7 mouse cellular contexts compared by ENCODE assay signal in the genomic region with DNA sequence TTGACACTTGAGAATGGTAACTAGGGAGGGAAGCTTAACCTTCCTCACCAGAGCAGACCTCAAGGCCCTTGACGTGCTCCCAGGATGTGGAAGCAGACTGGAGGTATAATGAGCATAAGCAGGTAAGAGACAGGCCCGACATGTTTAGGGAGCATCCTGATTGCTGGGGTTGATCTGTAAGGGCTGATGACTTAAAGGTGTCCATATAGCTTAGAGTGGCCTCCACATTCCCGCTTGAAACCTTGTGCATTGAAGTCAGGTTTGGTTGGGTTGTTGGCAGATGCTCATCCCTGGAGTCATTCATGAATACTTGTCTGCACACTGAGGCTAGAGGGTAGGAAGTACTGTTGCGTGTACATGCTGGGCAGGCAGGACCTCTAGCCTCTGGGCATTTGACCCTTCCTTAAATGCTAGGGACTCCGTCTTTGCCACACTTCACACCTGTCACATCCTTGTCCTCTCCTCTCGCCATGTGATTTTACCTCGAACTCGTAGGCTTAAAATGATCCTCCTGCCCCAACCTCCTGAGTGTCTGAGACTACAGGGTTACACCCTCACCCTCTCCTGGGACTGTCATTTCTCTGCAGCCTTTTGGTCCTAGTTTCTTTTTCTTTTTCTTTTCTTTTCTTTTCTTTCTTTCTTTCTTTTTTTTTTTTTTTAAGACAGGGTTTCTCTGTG. TPM values are rescaled to one million over a fixed set of nuclear protein-coding genes. Genes with fewer than 3 reads are reported as not detected.
DNase-seq lines count a peak whose midpoint lies in the region; ATAC-seq and TF ChIP-seq lines count a peak whose summit lies in the region.

No protein-coding gene starts in this region.

- ATAC-seq in intestine, embryonic 16.5 days: no peak
- ATAC-seq in neural tube, embryonic 14.5 days (ENCODE audit: low read depth): no peak

- H3K79me2 ChIP-seq in liver, adult 2 months (ENCODE audit: control insufficient read depth, insufficient read depth, low read length): peaks cover 29% of the 10 kb centered on the region; the same call in 1 of the 2 replicates

- no peak for TF ChIP-seq CTCF in liver, adult 2 months (IDR thresholded peaks at IDR 0.05; ENCODE audit: low read depth, low read length)

- no peaks in the 10 kb centered on the region for H3K9me3 ChIP-seq in forebrain, embryonic 10.5 days
- H3K9me3 ChIP-seq in intestine, embryonic 16.5 days (ENCODE audit: control insufficient read depth, low read length): no peaks in the 10 kb centered on the region
- no peaks in the 10 kb centered on the region for H3K9me3 ChIP-seq in neural tube, embryonic 14.5 days (ENCODE audit: control insufficient read depth, low read length)

- peak overlapping the region; percentile 23; the same call in 1 of the 2 replicates for H3K9ac ChIP-seq in liver, adult 2 months (ENCODE audit: low read depth, low read length)
- H3K9ac ChIP-seq in intestine, embryonic 16.5 days (ENCODE audit: low read depth, low read length): peak overlapping the region; percentile 93; the same call in 1 of the 2 replicates
- H3K9ac ChIP-seq in neural tube, embryonic 14.5 days (replicated peaks; ENCODE audit: low read depth, low read length): peak overlapping the region; percentile 97

- no peak for TF ChIP-seq POLR2A in liver, adult 2 months (IDR thresholded peaks at IDR 0.05; ENCODE audit: extremely low read depth, insufficient read depth, low read length)

- H3K36me3 ChIP-seq in liver, adult 2 months (ENCODE audit: control insufficient read depth, insufficient read depth, low read length): no peaks in the 10 kb centered on the region
- H3K36me3 ChIP-seq in forebrain, embryonic 10.5 days (replicated peaks): peaks cover 40% of the 10 kb centered on the region
- peaks cover 2% of the 10 kb centered on the region; the same call in 1 of the 2 replicates for H3K36me3 ChIP-seq in intestine, embryonic 16.5 days (ENCODE audit: control insufficient read depth, insufficient read depth, low read length)
- peaks cover 20% of the 10 kb centered on the region; the same call in 1 of the 2 replicates for H3K36me3 ChIP-seq in neural tube, embryonic 14.5 days (ENCODE audit: control insufficient read depth, insufficient read depth, low read length)

- no peak overlapping the region for H3K4me3 ChIP-seq in liver, adult 2 months (ENCODE audit: insufficient read depth, low read depth, low read length)
- peak overlapping the region; percentile 79 for H3K4me3 ChIP-seq in forebrain, embryonic 10.5 days
- peak overlapping the region; percentile 88 for H3K4me3 ChIP-seq in intestine, embryonic 16.5 days (ENCODE audit: low read length)
- peak overlapping the region; percentile 87 for H3K4me3 ChIP-seq in neural tube, embryonic 14.5 days (ENCODE audit: low read depth, low read length)

- H3K4me2 ChIP-seq in intestine, embryonic 16.5 days (ENCODE audit: low read depth, low read length): peak overlapping the region; percentile 85
- H3K4me2 ChIP-seq in neural tube, embryonic 14.5 days (ENCODE audit: low read depth, low read length): peak overlapping the region; percentile 73

- H3K4me1 ChIP-seq in liver, adult 2 months (ENCODE audit: control insufficient read depth, insufficient read depth, low read length): peaks cover 11% of the 10 kb centered on the region
- peaks cover 26% of the 10 kb centered on the region for H3K4me1 ChIP-seq in forebrain, embryonic 10.5 days
- peaks cover 17% of the 10 kb centered on the region for H3K4me1 ChIP-seq in intestine, embryonic 16.5 days (ENCODE audit: control insufficient read depth, insufficient read depth, low read length)
- peaks cover 16% of the 10 kb centered on the region for H3K4me1 ChIP-seq in neural tube, embryonic 14.5 days (ENCODE audit: control insufficient read depth, insufficient read depth, low read length)

- WGBS in liver, adult 2 months: 90% methylated on average over 8 of the region's 8 CpGs
- 86% methylated on average over 8 of the region's 8 CpGs for WGBS in forebrain, embryonic 10.5 days
- 80% methylated on average over 8 of the region's 8 CpGs for WGBS in intestine, embryonic 16.5 days
- WGBS in neural tube, embryonic 14.5 days: 83% methylated on average over 8 of the region's 8 CpGs

- DNase-seq in liver, adult 2 months (ENCODE audit: extremely low read depth, low read depth, low spot score): no peak
- DNase-seq in liver: no peak
- DNase-seq in forebrain, embryonic 10.5 days (ENCODE audit: extremely low spot score, low spot score): no peak
- no peak for DNase-seq in B cell, adult 2 months
- DNase-seq in gastrocnemius, adult 8-10 months (ENCODE audit: low spot score in 2 of 2): no peak

- no peak overlapping the region for H3K27ac ChIP-seq in liver, adult 2 months (replicated peaks; ENCODE audit: insufficient read depth, low read depth, low read length)
- H3K27ac ChIP-seq in forebrain, embryonic 10.5 days: 0 out of 2 replicates have a peak overlapping the region, but pooled peaks have one; percentile 95
- H3K27ac ChIP-seq in intestine, embryonic 16.5 days (ENCODE audit: low read length): no peak overlapping the region
- no peak overlapping the region for H3K27ac ChIP-seq in neural tube, embryonic 14.5 days (ENCODE audit: low read depth, low read length)

- no peaks in the 10 kb centered on the region for H3K27me3 ChIP-seq in liver, adult 2 months (ENCODE audit: control insufficient read depth, insufficient read depth, low read length)
- H3K27me3 ChIP-seq in forebrain, embryonic 10.5 days (ENCODE audit: poor library complexity, severe bottlenecking): no peaks in the 10 kb centered on the region
- no peaks in the 10 kb centered on the region for H3K27me3 ChIP-seq in intestine, embryonic 16.5 days (replicated peaks; ENCODE audit: control insufficient read depth, insufficient read depth, low read length)
- no peaks in the 10 kb centered on the region; the same call in 1 of the 2 replicates for H3K27me3 ChIP-seq in neural tube, embryonic 14.5 days (ENCODE audit: control insufficient read depth, insufficient read depth, low read length)

RNA-seq across cellular contexts. Expression of a gene that starts 1.6 kb away (rescaled TPM):
- total RNA-seq in liver, adult 2 months (2014; rRNA removed): 3.0 and 4.4 TPM in 2 replicates
- polyA plus RNA-seq in liver, adult 2 months (2012; rRNA removed): 14.7 and 15.2 TPM in 2 replicates
- polyA plus RNA-seq in forebrain, embryonic 10.5 days (2016; fragmentation: Nextera tagmentation; extraction: Ambion mirVana): 13.6 and 15.9 TPM in 2 replicates
- 9.2 and 9.3 TPM in 2 replicates for polyA plus RNA-seq in intestine, embryonic 16.5 days (2015; fragmentation: Nextera tagmentation; extraction: Ambion mirVana)
- polyA plus RNA-seq in neural tube, embryonic 14.5 days (2014; fragmentation: Nextera tagmentation; extraction: Ambion mirVana): 31.4 and 32.8 TPM in 2 replicates
- total RNA-seq in gastrocnemius, adult 8-10 months (2022): 10 to 100 TPM; 50.7 to 65.8 (median 53.6) TPM

RNA-seq across cellular contexts. Expression of a gene that starts 24.7 kb away (rescaled TPM):
- total RNA-seq in liver, adult 2 months (2014; rRNA removed): 1,424 and 1,884 TPM in 2 replicates
- polyA plus RNA-seq in liver, adult 2 months (2012; rRNA removed): 454 and 472 TPM in 2 replicates
- polyA plus RNA-seq in forebrain, embryonic 10.5 days (2016; fragmentation: Nextera tagmentation; extraction: Ambion mirVana): 6,009 and 6,074 TPM in 2 replicates
- 5,222 and 5,444 TPM in 2 replicates for polyA plus RNA-seq in intestine, embryonic 16.5 days (2015; fragmentation: Nextera tagmentation; extraction: Ambion mirVana)
- 4,020 and 4,257 TPM in 2 replicates for polyA plus RNA-seq in neural tube, embryonic 14.5 days (2014; fragmentation: Nextera tagmentation; extraction: Ambion mirVana)
- total RNA-seq in gastrocnemius, adult 8-10 months (2022): 100 to 1,000 TPM; 189 to 256 (median 213) TPM

RNA-seq across cellular contexts. Expression of a gene that starts 53.7 kb away (rescaled TPM):
- total RNA-seq in liver, adult 2 months (2014; rRNA removed): 35.8 and 44.4 TPM in 2 replicates
- 30.9 and 31.1 TPM in 2 replicates for polyA plus RNA-seq in liver, adult 2 months (2012; rRNA removed)
- 844 and 848 TPM in 2 replicates for polyA plus RNA-seq in forebrain, embryonic 10.5 days (2016; fragmentation: Nextera tagmentation; extraction: Ambion mirVana)
- polyA plus RNA-seq in intestine, embryonic 16.5 days (2015; fragmentation: Nextera tagmentation; extraction: Ambion mirVana): 393 and 415 TPM in 2 replicates
- polyA plus RNA-seq in neural tube, embryonic 14.5 days (2014; fragmentation: Nextera tagmentation; extraction: Ambion mirVana): 188 and 234 TPM in 2 replicates
- 10 to 100 TPM; 47.7 to 58.3 (median 56.0) TPM for total RNA-seq in gastrocnemius, adult 8-10 months (2022)

Comparison
In these comparisons a context has a peak if more than half of its experiments do, and no peak if none do; other contexts are left out.
1. H3K9ac ChIP-seq: peak in every context shown above with its lines; median percentile 97 in neural tube, embryonic 14.5 days; 93 in intestine, embryonic 16.5 days; 23 in liver, adult 2 months.